Mouse (Mus musculus) natural killer cell, adult 2 months (primary cell): ENCODE measurements around the gene Emb.
"Not testable (repeated sequence)": the region's sequence is repeated elsewhere in the genome, so short reads cannot be mapped to it uniquely, and the experiment has no call there.

ENCODE experiments used
- DNase-seq, 2 experiments: peaks; one replicate each; pipeline ENCODE4 v3.0.0; 2022; ENCODE audit warnings: low spot score in 2 of 2

Emb gene

GRCm38 (mm10) chr13:117208236-117208635, at the start of gene Emb:
Gene Emb (plus strand): TSS chr13:117208536.
- no peak for DNase-seq

GRCm38 (mm10) chr13:117163906-117164305, 44.4 kb upstream of the Emb start:
- DNase-seq, result no peak

- DNase-seq, result no peak
Observed at GRCm38 (mm10) chr13:117165071-117165470, 43.3 kb upstream of the Emb start.

GRCm38 (mm10) chr13:117180912-117181311, 27.4 kb upstream of the Emb start:
- DNase-seq, result not testable (repeated sequence)

GRCm38 (mm10) chr13:117183288-117183687, 25.0 kb upstream of the Emb start:
- DNase-seq, result no peak

GRCm38 (mm10) chr13:117185329-117185728, 23.0 kb upstream of the Emb start:
- no peak for DNase-seq

GRCm38 (mm10) chr13:117192161-117192560, 16.2 kb upstream of the Emb start:
- DNase-seq, result no peak

- no peak for DNase-seq
Observed at GRCm38 (mm10) chr13:117193422-117193983, 14.8 kb upstream of the Emb start.

GRCm38 (mm10) chr13:117195569-117196495, 12.5 kb upstream of the Emb start:
- peak; percentile 50 to 68 for DNase-seq

- DNase-seq, result no peak
Observed at GRCm38 (mm10) chr13:117197666-117198065, 10.7 kb upstream of the Emb start.

GRCm38 (mm10) chr13:117198402-117199083, 9.8 kb upstream of the Emb start:
- peak; percentile 85 to 90 for DNase-seq

- no peak for DNase-seq
Observed at GRCm38 (mm10) chr13:117202755-117203471, 5.4 kb upstream of the Emb start.

- DNase-seq, result no peak
Observed at GRCm38 (mm10) chr13:117204685-117205084, 3.7 kb upstream of the Emb start.

GRCm38 (mm10) chr13:117206066-117206465, 2.3 kb upstream of the Emb start:
- no peak for DNase-seq

- peak; percentile 61 to 72 for DNase-seq
Observed at GRCm38 (mm10) chr13:117211386-117211875, 3.1 kb downstream of the Emb start.

GRCm38 (mm10) chr13:117215481-117215880, 7.1 kb downstream of the Emb start:
- DNase-seq, result no peak

- peak; percentile 60 to 62 for DNase-seq
Observed at GRCm38 (mm10) chr13:117216126-117216525, 7.8 kb downstream of the Emb start.

GRCm38 (mm10) chr13:117216752-117217363, 8.5 kb downstream of the Emb start:
- no peak for DNase-seq

- DNase-seq, result peak in 1 of 2 experiments; percentile 31
Observed at GRCm38 (mm10) chr13:117217621-117218020, 9.3 kb downstream of the Emb start.

- no peak for DNase-seq
Observed at GRCm38 (mm10) chr13:117218092-117218491, 9.8 kb downstream of the Emb start.

GRCm38 (mm10) chr13:117219871-117220500, 11.7 kb downstream of the Emb start:
- DNase-seq, result no peak
